Mouse (Mus musculus) ES-CJ7 (cell line): ENCODE results near the gene Olfr1375.
"Not testable (repeated sequence)": the region's sequence is repeated elsewhere in the genome, so short reads cannot be mapped to it uniquely, and the experiment has no call there.

Experiments used
- DNase-seq: peaks from one replicate; pipeline ENCODE4 v3.0.0; 2011; ENCODE audit warnings: low read depth, low spot score

Gene Olfr1375

GRCm38 (mm10) chr11:51047809-51048208 lies at the start of gene Olfr1375:
TSS of gene Olfr1375 (plus strand) at chr11:51048109.
- DNase-seq: not testable (repeated sequence)

DNA sequence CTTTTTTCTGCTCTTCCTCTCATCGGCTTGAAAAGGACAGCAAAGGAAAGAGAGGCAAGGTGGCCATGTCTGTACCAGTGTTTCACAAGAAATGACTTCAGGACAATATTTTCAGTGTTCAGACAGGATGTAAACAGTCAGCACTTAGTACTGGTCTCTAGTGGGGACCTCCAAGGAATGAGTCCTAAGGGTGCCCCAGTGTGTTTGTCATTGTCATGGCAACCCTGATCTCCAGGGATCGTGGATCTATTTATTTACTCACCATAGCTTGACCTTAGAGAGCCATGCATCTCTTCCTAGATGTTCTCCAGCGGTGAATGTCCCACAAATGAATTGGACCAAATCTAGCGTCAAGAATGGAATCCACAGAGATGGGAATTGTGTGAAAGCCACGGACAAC lies 44.6 kb upstream of the Olfr1375 start, which contains the start of gene Olfr51:
Olfr51 (plus strand) TSS at position 301 of the 400 bp plus-strand sequence.
- DNase-seq: no peak

DNA sequence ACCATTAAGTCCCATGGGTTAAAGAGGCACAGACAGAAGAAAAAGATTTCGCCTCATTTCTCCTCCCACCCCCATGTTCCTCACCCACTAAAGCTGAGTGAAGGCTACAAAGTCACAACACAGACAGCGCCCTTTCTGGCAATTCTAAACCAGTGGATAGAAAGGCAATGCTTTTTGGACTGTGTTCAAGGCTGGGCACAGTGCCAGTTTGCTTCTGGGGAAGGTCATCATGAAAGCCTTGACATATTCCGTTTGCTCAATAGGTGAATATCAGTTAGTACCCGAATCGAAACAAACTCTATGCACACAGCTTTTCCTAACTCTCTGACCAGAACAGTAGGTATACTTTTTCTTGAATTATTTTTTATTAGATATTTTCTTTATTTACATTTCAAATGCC lies 36.1 kb upstream of the Olfr1375 start:
- DNase-seq: no peak

- DNase-seq: no peak
Observed at GRCm38 (mm10) chr11:51013936-51014335, 34.0 kb upstream of the Olfr1375 start, which contains the start of gene Olfr54. TSS of gene Olfr54 (plus strand) at chr11:51014236.

DNA sequence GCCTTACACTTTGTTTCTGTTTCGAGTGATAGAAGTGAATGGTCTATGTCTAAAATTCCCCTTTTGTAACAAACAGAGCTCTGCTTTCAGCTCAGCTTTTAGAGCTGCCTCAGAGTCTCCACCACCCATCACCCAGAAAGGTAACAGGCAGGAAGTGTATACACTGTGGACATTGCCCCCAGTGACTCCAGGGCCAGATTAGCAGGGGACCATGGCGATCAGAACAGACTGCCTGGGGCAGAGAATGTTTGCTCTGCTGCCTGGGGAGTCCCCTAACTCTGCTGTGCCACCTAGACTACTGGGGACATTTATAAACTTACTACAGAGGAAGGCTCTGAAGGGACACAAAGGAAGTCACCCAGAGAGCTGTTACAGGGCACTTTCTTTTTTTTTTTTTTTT lies 31.6 kb upstream of the Olfr1375 start:
- no peak for DNase-seq

- DNase-seq: not testable (repeated sequence)
Observed at GRCm38 (mm10) chr11:51026811-51027210, 21.1 kb upstream of the Olfr1375 start.

GRCm38 (mm10) chr11:51029381-51029780 lies 18.5 kb upstream of the Olfr1375 start:
- DNase-seq: not testable (repeated sequence)

GRCm38 (mm10) chr11:51030225-51030624 lies 17.7 kb upstream of the Olfr1375 start:
- no peak for DNase-seq

- peak; percentile 54 for DNase-seq
Observed at GRCm38 (mm10) chr11:51032851-51033250, 15.1 kb upstream of the Olfr1375 start.

DNA sequence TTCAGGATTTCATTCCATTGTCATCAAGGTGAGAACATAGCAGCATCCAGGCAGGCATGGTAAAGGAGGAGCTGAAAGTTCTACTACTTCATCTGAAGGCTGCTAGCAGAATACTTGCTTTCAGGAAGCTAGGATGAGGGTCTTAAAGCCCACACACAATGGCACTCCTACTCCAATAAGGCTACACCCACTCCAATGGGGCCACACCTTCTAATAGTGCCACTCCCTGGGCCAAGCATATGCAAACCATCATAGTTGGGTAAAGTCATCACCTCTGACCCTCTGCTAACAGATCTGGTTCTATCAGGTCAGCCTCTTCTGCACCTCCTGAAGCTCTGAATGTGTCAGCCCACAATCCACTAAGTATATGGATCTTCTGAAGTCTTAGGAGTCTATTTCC lies 13.8 kb upstream of the Olfr1375 start:
- DNase-seq: peak; percentile 68

GRCm38 (mm10) chr11:51035951-51036350 lies 12.0 kb upstream of the Olfr1375 start:
- DNase-seq: no peak

GRCm38 (mm10) chr11:51044776-51045175 lies 3.1 kb upstream of the Olfr1375 start:
- not testable (repeated sequence) for DNase-seq

DNA sequence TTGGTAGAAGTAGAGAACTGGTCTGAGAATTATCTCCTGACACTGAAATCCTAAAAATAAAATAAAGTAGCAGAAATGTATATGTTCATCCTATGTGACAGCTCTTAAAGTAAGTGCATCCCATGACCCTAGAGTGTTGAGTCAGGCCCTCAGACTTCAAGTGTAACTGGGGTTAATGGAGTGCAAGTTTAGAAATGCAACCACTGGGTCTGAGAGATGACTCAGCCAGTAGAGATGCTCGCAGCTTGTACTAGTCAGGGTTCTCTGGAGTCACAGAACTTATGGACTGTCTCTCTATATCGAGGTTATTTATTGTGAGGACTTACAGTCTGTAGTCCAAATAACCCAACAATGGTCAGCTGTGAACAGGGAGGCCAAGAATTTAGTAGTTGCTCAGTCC lies 3.8 kb downstream of the Olfr1375 start:
- DNase-seq: no peak

DNA sequence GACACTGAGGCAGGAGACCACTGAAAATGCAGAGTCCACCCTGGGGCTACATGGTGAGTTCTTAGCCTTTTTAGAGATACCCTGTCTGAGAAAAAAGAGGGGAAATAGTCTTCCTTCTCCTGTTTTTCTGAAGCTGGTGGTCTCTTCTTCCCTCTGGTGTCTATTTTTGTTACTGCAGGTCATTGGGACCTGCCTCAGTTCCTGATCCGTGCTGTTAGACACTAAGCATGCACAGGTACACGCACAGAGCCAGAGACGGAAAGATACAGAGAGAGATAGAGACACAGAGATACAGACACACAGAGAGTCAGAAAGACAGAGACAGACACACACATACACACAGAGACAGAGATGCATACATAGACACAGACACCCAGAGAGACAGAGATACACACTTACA lies 5.3 kb downstream of the Olfr1375 start:
- DNase-seq: peak; percentile 48

- peak; percentile 58 for DNase-seq
Observed at GRCm38 (mm10) chr11:51059151-51059571, 11.3 kb downstream of the Olfr1375 start, which contains the start of gene Zfp354a. TSS of gene Zfp354a (plus strand) at chr11:51059257.

- no peak for DNase-seq
Observed at GRCm38 (mm10) chr11:51059640-51060039, 11.7 kb downstream of the Olfr1375 start.

DNA sequence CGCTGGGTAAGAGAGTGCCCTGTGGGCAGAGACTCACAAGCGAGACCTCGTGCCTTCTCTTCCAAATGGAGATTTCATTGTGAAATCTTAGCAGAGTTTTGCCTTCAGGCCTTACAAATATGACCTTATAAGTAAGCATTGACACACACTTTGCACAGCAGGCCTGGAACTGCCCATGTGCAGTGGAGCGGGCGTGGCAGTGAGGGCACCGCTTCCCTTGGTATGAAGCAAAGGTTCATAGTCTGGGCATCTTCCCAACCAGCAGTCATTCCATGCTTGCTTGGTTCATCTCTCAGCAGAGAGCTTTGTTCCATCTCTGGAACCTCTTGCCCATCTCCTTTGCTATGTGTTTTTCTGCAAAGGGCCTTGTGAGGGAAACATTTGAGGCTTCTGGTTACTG lies 13.1 kb downstream of the Olfr1375 start:
- DNase-seq: no peak

DNA sequence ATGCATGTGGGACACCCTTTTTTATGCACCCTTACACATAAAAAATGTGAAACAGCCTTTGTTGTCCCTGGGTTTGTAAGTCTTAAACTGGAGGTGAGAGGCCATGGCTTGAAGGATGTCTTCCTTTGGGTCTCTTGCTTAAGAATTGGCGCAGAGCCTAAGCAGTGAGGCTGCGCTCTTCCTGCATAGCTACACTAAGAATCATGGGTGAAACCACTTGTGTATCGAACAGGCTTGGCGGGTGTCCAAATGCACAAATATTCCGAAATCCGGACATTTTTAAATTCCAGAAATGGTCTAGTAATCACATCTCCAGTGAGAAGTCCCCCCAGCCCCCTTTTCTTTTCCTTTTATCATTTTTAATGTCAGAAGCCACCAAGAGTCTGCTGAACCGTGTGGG lies 15.4 kb downstream of the Olfr1375 start:
- DNase-seq: no peak

GRCm38 (mm10) chr11:51063841-51064240 lies 15.9 kb downstream of the Olfr1375 start:
- no peak for DNase-seq

GRCm38 (mm10) chr11:51084527-51084926 lies 36.6 kb downstream of the Olfr1375 start:
- peak; percentile 60 for DNase-seq

- DNase-seq: no peak
Observed at GRCm38 (mm10) chr11:51085269-51085668, 37.4 kb downstream of the Olfr1375 start.
